Mouse (Mus musculus): ENCODE data around the gene Tspan14.

Tspan14 gene

GRCm38 (mm10) chr14:40968051-40968450 is 1.4 kb upstream of the Tspan14 start:
- DNase-seq, result no peak

GRCm38 (mm10) chr14:40967598-40967900 is 942 bp upstream of the Tspan14 start:
- peak; percentile 39 for DNase-seq

GRCm38 (mm10) chr14:40966862-40967597 is 423 bp upstream of the Tspan14 start:
- peak; percentile 99 for DNase-seq

GRCm38 (mm10) chr14:40965507-40966356 is 875 bp downstream of the Tspan14 start:
- DNase-seq, result peak; percentile 87

- DNase-seq, result peak; percentile 65
These were observed 1.7 kb downstream of the Tspan14 start for GRCm38 (mm10) chr14:40964881-40965280.

GRCm38 (mm10) chr14:40964214-40964610 is 2.4 kb downstream of the Tspan14 start:
- DNase-seq, result no peak

GRCm38 (mm10) chr14:40963501-40964213 is 3.0 kb downstream of the Tspan14 start:
- no peak for DNase-seq

GRCm38 (mm10) chr14:40962365-40963290 is 4.0 kb downstream of the Tspan14 start:
- peak; percentile 52 for DNase-seq

- no peak for DNase-seq
These were observed 6.4 kb downstream of the Tspan14 start for GRCm38 (mm10) chr14:40960237-40960636.

GRCm38 (mm10) chr14:40959586-40959985 is 7.0 kb downstream of the Tspan14 start:
- DNase-seq, result no peak

- DNase-seq, result peak; percentile 65
These were observed 7.6 kb downstream of the Tspan14 start for GRCm38 (mm10) chr14:40958986-40959381.

- DNase-seq, result no peak
These were observed 8.3 kb downstream of the Tspan14 start for GRCm38 (mm10) chr14:40958083-40958985.

- DNase-seq, result no peak
These were observed 9.0 kb downstream of the Tspan14 start for GRCm38 (mm10) chr14:40957607-40958006.

- DNase-seq, result no peak
These were observed 10.1 kb downstream of the Tspan14 start for GRCm38 (mm10) chr14:40956252-40957146.

GRCm38 (mm10) chr14:40955596-40956251 is 10.9 kb downstream of the Tspan14 start:
- DNase-seq, result no peak

GRCm38 (mm10) chr14:40955146-40955545 is 11.5 kb downstream of the Tspan14 start:
- DNase-seq, result no peak

GRCm38 (mm10) chr14:40953381-40953780 is 13.2 kb downstream of the Tspan14 start:
- no peak for DNase-seq

- no peak for DNase-seq
These were observed 13.9 kb downstream of the Tspan14 start for GRCm38 (mm10) chr14:40952715-40953114.

GRCm38 (mm10) chr14:40952301-40952700 is 14.3 kb downstream of the Tspan14 start:
- no peak for DNase-seq

Data from kidney, adult 9 months (tissue).